Mouse (Mus musculus) CH12.LX (cell line): ENCODE data around the gene Nos1ap. TPM values are rescaled to one million over a fixed set of nuclear protein-coding genes. Genes with fewer than 3 reads are reported as not detected.

Experiments used
- DNase-seq: peaks from one replicate; pipeline ENCODE4 v3.0.0-alpha.2; 2013; ENCODE audit errors: extremely low read depth
- H3K27ac ChIP-seq: 2 replicates; pipeline ENCODE4 v1.5.1; 2012; ENCODE audit warnings: low read depth, mild to moderate bottlenecking, control low read depth, moderate library complexity; ENCODE audit not compliant: insufficient read depth
- H3K27me3 ChIP-seq: replicated peaks from 2 replicates; pipeline ENCODE3; 2012; ENCODE audit warnings: inconsistent platforms
- H3K36me3 ChIP-seq, 2 experiments: replicated peaks in 1 of 2; 2 replicates each; pipeline versions ENCODE3 to v1.6.1; 2012; ENCODE audit warnings: inconsistent platforms in 1 of 2, low read length in 1 of 2, mild to moderate bottlenecking in 1 of 2, mixed read lengths in 1 of 2, moderate library complexity in 1 of 2; ENCODE audit not compliant: control insufficient read depth in 1 of 2, insufficient read depth in 1 of 2
- H3K4me1 ChIP-seq, 2 experiments: 2 replicates each; pipeline ENCODE4 v1.6.1; 2012; ENCODE audit warnings: inconsistent platforms in 1 of 2, moderate library complexity in 1 of 2; ENCODE audit not compliant: insufficient read depth in 2 of 2, control insufficient read depth in 1 of 2
- H3K4me2 ChIP-seq: 2 replicates; pipeline ENCODE4 v1.6.1; 2012; ENCODE audit warnings: low read depth, mild to moderate bottlenecking, control low read depth; ENCODE audit not compliant: poor library complexity, insufficient read depth, severe bottlenecking
- H3K4me3 ChIP-seq, 3 experiments: fragments of 150-350 bp in 1 of 3; sonication (generic) in 1 of 3; replicated peaks in 1 of 3; 2 replicates each; pipeline versions ENCODE3 to v1.5.1; 2011 to 2012; ENCODE audit warnings: low read depth in 2 of 3, low read length in 2 of 3, mild to moderate bottlenecking in 2 of 3, moderate library complexity in 2 of 3, control low read depth in 1 of 3, improper control_type of control experiment in 1 of 3, inconsistent platforms in 1 of 3, mixed read lengths in 1 of 3; ENCODE audit not compliant: poor library complexity in 1 of 3
- H3K79me2 ChIP-seq: replicated peaks from 2 replicates; pipeline ENCODE4 v1.6.1; 2012; ENCODE audit warnings: mild to moderate bottlenecking, moderate library complexity; ENCODE audit not compliant: control insufficient read depth, poor library complexity, insufficient read depth, severe bottlenecking; ENCODE audit errors: extremely low read depth
- H3K9ac ChIP-seq: 2 replicates; pipeline ENCODE4 v1.6.1; 2012; ENCODE audit warnings: low read depth, mild to moderate bottlenecking, control low read depth, moderate library complexity; ENCODE audit not compliant: insufficient read depth
- H3K9me3 ChIP-seq: replicated peaks from 2 replicates; pipeline ENCODE3; 2012; ENCODE audit warnings: low read length, inconsistent platforms, mixed read lengths
- CTCF ChIP-seq, 2 experiments: IDR thresholded peaks in 1 of 2; conservative IDR thresholded peaks in 1 of 2; 2 replicates each; pipeline ENCODE4 v1.5.1; 2011 to 2012; ENCODE audit warnings: low read depth in 2 of 2, low read length in 2 of 2, improper control_type of control experiment in 1 of 2, inconsistent platforms in 1 of 2, mild to moderate bottlenecking in 1 of 2, moderate library complexity in 1 of 2
- E2F4 ChIP-seq: IDR thresholded peaks from 2 replicates; pipeline ENCODE4 v1.6.1; 2011; ENCODE audit warnings: low read depth, low read length, improper control_type of control experiment; ENCODE audit not compliant: insufficient replicate concordance
- ELF1 ChIP-seq: IDR thresholded peaks from 2 replicates; pipeline ENCODE4 v1.6.1; 2014; ENCODE audit warnings: low read depth, mild to moderate bottlenecking, inconsistent platforms, low read length, improper control_type of control experiment
- KAT2A ChIP-seq: IDR thresholded peaks from 2 replicates; pipeline ENCODE4 v1.6.1; 2012; ENCODE audit warnings: low read length, improper control_type of control experiment, inconsistent platforms; ENCODE audit not compliant: insufficient replicate concordance
- MAFK ChIP-seq: IDR thresholded peaks from 2 replicates; pipeline ENCODE4 v1.6.1; 2011; ENCODE audit warnings: low read length, improper control_type of control experiment; ENCODE audit not compliant: insufficient replicate concordance
- MXI1 ChIP-seq: IDR thresholded peaks from 2 replicates; pipeline ENCODE4 v1.6.1; 2011; ENCODE audit warnings: mild to moderate bottlenecking, low read depth, low read length, improper control_type of control experiment
- NRF1 ChIP-seq: IDR thresholded peaks from 2 replicates; pipeline ENCODE4 v1.6.1; 2014; ENCODE audit warnings: low read depth, mild to moderate bottlenecking, inconsistent platforms, low read length, improper control_type of control experiment, moderate library complexity
- PAX5 ChIP-seq: IDR thresholded peaks from 2 replicates; pipeline ENCODE4 v1.6.1; 2012; ENCODE audit warnings: low read length, inconsistent platforms, mixed read lengths
- RAD21 ChIP-seq: IDR thresholded peaks from 2 replicates; pipeline ENCODE4 v1.6.1; 2011; ENCODE audit warnings: low read depth, mild to moderate bottlenecking, low read length, improper control_type of control experiment, moderate library complexity
- SMC3 ChIP-seq: IDR thresholded peaks from 2 replicates; pipeline ENCODE4 v1.6.1; 2011; ENCODE audit warnings: low read depth, low read length, improper control_type of control experiment
- ZKSCAN1 ChIP-seq: IDR thresholded peaks from 2 replicates; pipeline ENCODE4 v1.6.1; 2012; ENCODE audit warnings: low read depth, inconsistent platforms, low read length, improper control_type of control experiment, borderline replicate concordance
- dilution Hi-C: fragments of 300-500 bp; cut with MboI; formaldehyde crosslinking; loops from 2 replicates; pipeline ENCODE4 v1.14.3; 2020; ENCODE audit warnings: low sequenced_read_pairs; ENCODE audit not compliant: extremely low pct_unique_long_range_greater_than_20kb, extremely low pct_ligation_motif_present
- in situ Hi-C: fragments of 300-500 bp; cut with MboI; formaldehyde crosslinking; loops from 3 replicates; pipeline ENCODE4 v1.14.3; 2019; ENCODE audit warnings: low sequenced_read_pairs, low pct_ligation_motif_present, low pct_unique_long_range_greater_than_20kb, mixed read lengths
- polyA plus RNA-seq: library from polyadenylated mRNA; unstranded; fragments of >175 nt; gene quantifications from 2 replicates; pipeline ENCODE4 v1.2.1, GENCODE M21; 2012; ENCODE audit warnings: low read depth; ENCODE audit not compliant: insufficient read length
- total RNA-seq, 2 experiments: library from RNA; depleted of rRNA; stranded (reverse); fragments of 300-350 nt in 1 of 2; fragments of >200 nt in 1 of 2; gene quantifications; 2 replicates each; pipeline ENCODE4 v1.2.3; 2012 to 2014

Nos1ap gene
- total and polyA plus RNA-seq, 3 experiments, result not detected

DNA sequence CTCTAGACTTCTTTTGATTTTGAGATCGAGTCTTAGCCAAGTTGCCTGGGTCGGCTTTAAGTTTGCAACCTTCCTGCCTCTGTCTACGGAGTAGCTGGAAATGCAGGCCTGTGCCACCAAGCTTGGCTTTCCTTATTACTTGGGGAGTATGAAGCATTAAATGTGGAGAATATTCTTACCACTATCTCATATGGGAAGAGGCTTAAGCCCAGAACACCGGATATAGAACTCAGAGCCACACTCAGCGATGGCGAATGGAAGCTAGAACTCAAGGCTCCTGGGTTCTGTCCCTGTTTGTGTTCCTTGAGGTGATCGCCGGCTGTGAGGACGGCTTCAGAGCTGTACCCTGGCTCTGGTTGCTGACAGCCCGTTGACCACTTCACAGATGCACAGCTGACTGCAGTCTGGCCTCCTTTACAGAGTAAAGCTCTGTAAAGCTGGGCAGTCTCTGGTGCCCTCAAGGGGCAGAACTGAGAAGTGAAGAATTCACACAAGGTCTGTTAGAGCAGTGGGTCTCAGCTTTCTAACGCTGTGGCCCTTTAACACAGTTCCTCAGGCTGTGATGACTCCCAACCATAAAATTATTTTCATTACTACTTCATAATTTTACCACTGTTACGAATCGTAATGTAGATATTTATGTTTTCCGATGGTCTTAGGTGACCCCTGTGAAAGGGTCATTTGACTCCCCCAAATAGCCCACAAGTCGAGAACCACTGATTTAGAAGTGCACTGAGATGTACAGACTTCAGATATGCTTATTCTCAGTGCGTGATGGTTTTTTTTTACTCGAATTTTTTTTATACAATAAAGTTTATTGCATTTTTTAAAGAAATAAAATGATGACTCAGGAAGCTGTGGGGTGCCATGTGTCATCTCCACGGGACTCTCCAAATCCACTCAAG is 23.6 kb upstream of the Nos1ap start:
- dilution Hi-C loops, result no loop called here
- H3K9ac ChIP-seq, result no peak overlapping the region
- DNase-seq, result peak; percentile 60
- in situ Hi-C loops, result loop anchor here (25.0 kb wide), 1 partner anchor 301 kb away; the partner anchor contains the start of genes Gm7694 and Spata46
- H3K9me3 ChIP-seq, result no peaks in the 10 kb centered on the region
- no peak overlapping the region for H3K4me2 ChIP-seq
- no peak overlapping the region for H3K4me3 ChIP-seq
- H3K27ac ChIP-seq, result no peak overlapping the region
- no peaks in the 10 kb centered on the region for H3K4me1 ChIP-seq
- H3K36me3 ChIP-seq, result no peaks in the 10 kb centered on the region
- no peaks in the 10 kb centered on the region for H3K79me2 ChIP-seq
- no peaks in the 10 kb centered on the region for H3K27me3 ChIP-seq
- TF ChIP-seq ZKSCAN1 (no peak), SMC3 (peak; percentile 82), RAD21 (peak; percentile 95), CTCF (conservative IDR thresholded peaks at IDR 0.05 in 1 of 2, IDR thresholded peaks at IDR 0.05 in 1 of 2; ENCODE audit: low read depth in 2 of 2, low read length in 2 of 2) (peak; percentile 72 to 91)

DNA sequence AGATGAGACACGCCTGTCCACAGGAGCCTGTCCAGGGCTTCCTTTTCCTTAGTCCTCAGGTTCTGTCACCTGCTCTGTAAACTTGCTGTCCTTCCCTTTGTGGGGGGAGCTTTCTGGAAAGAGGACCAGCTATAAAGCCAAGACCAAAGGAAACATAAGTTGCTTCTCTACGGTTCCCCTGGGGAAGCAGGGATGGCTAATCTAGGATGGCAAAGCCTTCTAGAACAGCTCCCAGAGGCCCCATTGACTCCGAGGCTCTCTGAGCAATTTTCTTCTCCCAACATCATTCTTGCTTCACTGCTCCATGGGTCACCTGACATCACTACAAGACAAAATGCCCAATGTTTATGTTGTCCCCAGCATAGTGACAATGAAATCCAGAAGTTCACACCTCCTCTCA is 22.0 kb upstream of the Nos1ap start:
- Histone ChIP-seq H3K4me3 (no peak overlapping the region), H3K9me3 (no peaks in the 10 kb centered on the region), H3K4me2 (no peak overlapping the region)
- no peak for TF ChIP-seq E2F4
- TF ChIP-seq, all 38 proteins: peak for 0
- H3K4me1 ChIP-seq, result no peaks in the 10 kb centered on the region
- H3K9ac ChIP-seq, result no peak overlapping the region
- DNase-seq, result no peak
- no peaks in the 10 kb centered on the region for H3K79me2 ChIP-seq
- dilution Hi-C loops, result no loop called here
- in situ Hi-C loops, result loop anchor here (25.0 kb wide), 1 partner anchor 299 kb away; the partner anchor contains the start of genes Gm7694 and Spata46
- H3K36me3 ChIP-seq, result no peaks in the 10 kb centered on the region
- no peaks in the 10 kb centered on the region for H3K27me3 ChIP-seq
- H3K27ac ChIP-seq, result no peak overlapping the region

DNA sequence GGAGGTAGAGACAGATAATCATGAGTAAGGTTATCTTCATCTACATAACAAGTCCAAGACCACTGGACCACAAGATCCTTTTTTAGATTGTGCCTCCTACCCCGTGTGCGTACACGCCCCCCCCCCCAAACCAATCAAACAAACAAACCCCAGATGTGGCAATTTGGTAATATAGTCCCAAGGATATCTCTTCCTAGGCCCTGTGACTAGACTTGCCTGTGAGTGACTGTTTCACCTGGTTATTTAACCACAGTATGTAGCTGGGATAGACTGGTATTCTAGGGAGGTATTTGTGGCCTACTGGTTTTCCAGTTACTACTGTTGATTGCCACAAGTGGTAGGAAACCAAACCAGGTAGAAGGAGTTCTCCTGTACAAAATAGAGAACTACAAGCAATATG is 21.0 kb upstream of the Nos1ap start:
- Histone ChIP-seq H3K36me3 (no peaks in the 10 kb centered on the region), H3K4me3 (no peak overlapping the region), H3K27ac (no peak overlapping the region), H3K27me3 (no peaks in the 10 kb centered on the region), H3K4me2 (no peak overlapping the region), H3K9ac (no peak overlapping the region), H3K9me3 (no peaks in the 10 kb centered on the region), H3K4me1 (no peaks in the 10 kb centered on the region), H3K79me2 (no peaks in the 10 kb centered on the region)
- DNase-seq, result no peak
- TF ChIP-seq KAT2A (no peak), SMC3 (no peak), NRF1 (no peak), ELF1 (no peak), MAFK (no peak), PAX5 (no peak), MXI1 (no peak)
- dilution Hi-C loops, result no loop called here
- in situ Hi-C loops, result loop anchor here (25.0 kb wide), 1 partner anchor 298 kb away; the partner anchor contains the start of genes Gm7694 and Spata46
